Mouse (Mus musculus) stomach, postnatal 0 days (tissue): Measurements from ENCODE around the gene Cers5. TPM values are rescaled to one million over a fixed set of nuclear protein-coding genes. Genes with fewer than 3 reads are reported as not detected.

Experiments
- ATAC-seq: fragments of 200-750 bp; cut with Nextera tagmentation; 2 replicates; pipeline ENCODE4 v1.8.0; 2017; ENCODE audit not compliant: low FRiP score, low TSS enrichment
- DNase-seq: peaks from one replicate; pipeline ENCODE4 v3.0.0-alpha.2; 2016; ENCODE audit warnings: low spot score
- H3K27ac ChIP-seq: fragments of 300-500 bp; sonication (generic); replicated peaks from 2 replicates; pipeline ENCODE4 v1.5.1; 2014; ENCODE audit warnings: mild to moderate bottlenecking, control low read depth
- H3K27me3 ChIP-seq: fragments of 300-500 bp; sonication (generic); 2 replicates; pipeline ENCODE4 v1.6.1; 2014; ENCODE audit warnings: low read length; ENCODE audit not compliant: control insufficient read depth, insufficient read depth
- H3K36me3 ChIP-seq: fragments of 300-500 bp; sonication (generic); 2 replicates; pipeline ENCODE4 v1.6.1; 2014; ENCODE audit warnings: low read length, mixed read lengths; ENCODE audit not compliant: control insufficient read depth, insufficient read depth
- H3K4me1 ChIP-seq: fragments of 300-500 bp; sonication (generic); replicated peaks from 2 replicates; pipeline ENCODE4 v1.6.1; 2014; ENCODE audit warnings: antibody characterized with exemption; ENCODE audit not compliant: control insufficient read depth, insufficient read depth
- H3K4me2 ChIP-seq: fragments of 300-500 bp; sonication (generic); replicated peaks from 2 replicates; pipeline ENCODE4 v1.6.1; 2014; ENCODE audit warnings: low read depth, mild to moderate bottlenecking, control low read depth, moderate library complexity
- H3K4me3 ChIP-seq: fragments of 300-500 bp; sonication (generic); 2 replicates; pipeline ENCODE4 v1.5.1; 2014; ENCODE audit warnings: low read depth, low read length, control low read depth
- H3K9ac ChIP-seq: fragments of 300-500 bp; sonication (generic); 2 replicates; pipeline ENCODE4 v1.6.1; 2014; ENCODE audit warnings: mild to moderate bottlenecking, low read length, control low read depth, mixed read lengths
- H3K9me3 ChIP-seq: fragments of 300-500 bp; sonication (generic); 2 replicates; pipeline ENCODE4 v1.6.1; 2016; ENCODE audit warnings: low read length; ENCODE audit not compliant: control insufficient read depth
- CTCF ChIP-seq: IDR thresholded peaks from 2 replicates; pipeline ENCODE4 v1.5.1; 2016; ENCODE audit warnings: antibody characterized with exemption, low read depth, mild to moderate bottlenecking, moderate library complexity
- EP300 ChIP-seq: optimal IDR thresholded peaks from 2 replicates; pipeline ENCODE3; 2016; ENCODE audit warnings: antibody characterized with exemption
- WGBS: fragments of 180-500 bp; shearing (Covaris S2); extraction: QIAGEN DNeasy Blood & Tissue Kit; methylation state at CpG from one replicate; pipeline ENCODE4 v1.1.7; 2014; 5-methylcytosine and 5-hydroxymethylcytosine counted together
- polyA plus RNA-seq: library from polyadenylated mRNA; unstranded; fragments of >200 nt; fragmentation: Nextera tagmentation; extraction: Ambion mirVana; gene quantifications from 2 replicates; pipeline ENCODE4 v1.2.1, GENCODE M21; 2015

Gene Cers5
- polyA plus RNA-seq, 1 experiment from 2014 or later, result 32.2 TPM

GRCm38 (mm10) chr15:99715982-99716746 lies 56.5 kb downstream of the Cers5 start:
- no peaks in the 10 kb centered on the region for H3K27me3 ChIP-seq
- TF ChIP-seq EP300 (no peak), CTCF (no peak)
- no peak overlapping the region for H3K4me3 ChIP-seq
- ATAC-seq (peak; percentile 14; the same call in 1 of the 2 replicates), DNase-seq (no peak)
- peaks cover 13% of the 10 kb centered on the region for H3K36me3 ChIP-seq
- WGBS, result 59% methylated on average over 11 of the region's 11 CpGs
- no peak overlapping the region for H3K4me2 ChIP-seq
- H3K9me3 ChIP-seq, result no peaks in the 10 kb centered on the region
- no peak overlapping the region for H3K9ac ChIP-seq
- H3K4me1 ChIP-seq, result no peaks in the 10 kb centered on the region
- H3K27ac ChIP-seq, result no peak overlapping the region

DNA sequence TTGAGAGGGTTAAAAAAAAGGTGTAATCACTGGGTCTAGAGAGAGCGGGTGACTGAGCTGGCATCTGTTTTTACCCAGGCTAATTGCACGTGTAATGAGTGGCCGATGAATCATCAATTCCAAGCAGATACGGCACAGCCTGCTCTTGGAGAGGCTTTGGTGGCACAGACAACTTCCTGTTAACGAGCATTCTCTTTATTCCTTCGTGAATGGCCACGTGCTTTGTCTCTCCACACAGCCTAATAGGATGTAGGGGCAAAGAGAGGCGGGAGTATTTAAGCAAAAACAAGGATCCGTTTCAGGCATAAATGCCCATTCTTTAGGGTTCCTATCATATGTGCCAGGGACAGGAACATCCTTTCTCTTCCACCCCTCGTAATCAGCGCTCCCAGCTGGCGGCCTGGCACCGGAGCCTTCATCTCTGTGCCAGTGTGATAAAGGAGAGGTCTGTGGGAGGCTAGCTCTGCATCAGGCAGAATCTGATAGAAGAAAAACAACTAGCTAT lies 57.3 kb downstream of the Cers5 start:
- TF ChIP-seq EP300 (no peak), CTCF (no peak)
- H3K4me3 ChIP-seq, result no peak overlapping the region
- H3K9me3 ChIP-seq, result no peaks in the 10 kb centered on the region
- no peaks in the 10 kb centered on the region for H3K27me3 ChIP-seq
- no peak overlapping the region for H3K9ac ChIP-seq
- no peak overlapping the region for H3K27ac ChIP-seq
- 78% methylated on average over 13 of the region's 13 CpGs for WGBS
- peaks cover 19% of the 10 kb centered on the region for H3K36me3 ChIP-seq
- no peaks in the 10 kb centered on the region for H3K4me1 ChIP-seq
- peak; percentile 66 for ATAC-seq
- no peak for DNase-seq
- H3K4me2 ChIP-seq, result no peak overlapping the region

GRCm38 (mm10) chr15:99714858-99715257 lies 57.8 kb downstream of the Cers5 start:
- Histone ChIP-seq H3K9ac (no peak overlapping the region), H3K9me3 (no peaks in the 10 kb centered on the region), H3K4me2 (no peak overlapping the region), H3K4me3 (no peak overlapping the region), H3K36me3 (peaks cover 21% of the 10 kb centered on the region), H3K4me1 (no peaks in the 10 kb centered on the region), H3K27me3 (no peaks in the 10 kb centered on the region), H3K27ac (no peak overlapping the region)
- peak; percentile 95 for TF ChIP-seq CTCF
- TF ChIP-seq EP300, result no peak
- 39% methylated on average over 7 of the region's 7 CpGs for WGBS
- ATAC-seq (peak; percentile 30), DNase-seq (peak; percentile 66)

GRCm38 (mm10) chr15:99714206-99714605 lies 58.5 kb downstream of the Cers5 start:
- Histone ChIP-seq H3K36me3 (peaks cover 26% of the 10 kb centered on the region), H3K27me3 (no peaks in the 10 kb centered on the region), H3K27ac (no peak overlapping the region), H3K9ac (no peak overlapping the region), H3K9me3 (no peaks in the 10 kb centered on the region), H3K4me2 (no peak overlapping the region), H3K4me3 (no peak overlapping the region), H3K4me1 (no peaks in the 10 kb centered on the region)
- TF ChIP-seq EP300 (no peak), CTCF (no peak)
- no peak for ATAC-seq
- DNase-seq, result no peak
- 70% methylated on average over 4 of the region's 4 CpGs for WGBS

DNA sequence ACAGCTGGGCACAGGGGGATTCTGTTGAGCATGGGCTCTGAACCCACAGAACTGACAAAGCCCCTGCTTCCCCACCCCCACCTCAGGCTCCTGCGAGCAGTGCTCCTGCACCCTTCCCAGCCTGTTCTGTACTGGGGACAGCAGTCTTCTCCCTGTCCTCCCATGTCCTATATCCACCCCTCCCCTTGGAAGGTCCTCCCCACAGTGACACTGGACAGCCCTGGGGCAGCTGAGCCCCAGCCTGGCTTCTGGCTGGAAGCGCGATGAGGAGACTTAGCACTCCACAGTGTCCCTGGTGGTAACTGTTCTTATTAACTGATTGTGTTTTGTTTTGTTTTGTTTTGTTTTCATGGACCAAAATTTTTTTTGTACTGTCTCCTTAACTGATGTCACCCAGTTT lies 59.1 kb downstream of the Cers5 start:
- no peak overlapping the region for H3K9ac ChIP-seq
- TF ChIP-seq CTCF (no peak), EP300 (no peak)
- no peaks in the 10 kb centered on the region for H3K27me3 ChIP-seq
- H3K4me3 ChIP-seq, result no peak overlapping the region
- ATAC-seq (no peak), DNase-seq (no peak)
- no peak overlapping the region for H3K27ac ChIP-seq
- H3K4me1 ChIP-seq, result no peaks in the 10 kb centered on the region
- H3K36me3 ChIP-seq, result peaks cover 29% of the 10 kb centered on the region
- H3K9me3 ChIP-seq, result no peaks in the 10 kb centered on the region
- WGBS, result 79% methylated on average over 3 of the region's 3 CpGs
- no peak overlapping the region for H3K4me2 ChIP-seq
